Mouse (Mus musculus): ENCODE results near the gene Gtpbp2. TPM values are rescaled to one million over a fixed set of nuclear protein-coding genes. Genes with fewer than 3 reads are reported as not detected.

The Gtpbp2 gene
- polyA plus RNA-seq, 1 experiment from 2014 or later = 25.7 TPM

GRCm38 (mm10) chr17:46127814-46128493 lies 32.9 kb upstream of the Gtpbp2 start:
- Histone ChIP-seq H3K4me3 (replicated peaks) (no peak overlapping the region), H3K4me1 (replicated peaks) (peaks cover 11% of the 10 kb centered on the region; the same call in 1 of the 2 replicates), H3K4me2 (no peak overlapping the region), H3K9me3 (replicated peaks) (no peaks in the 10 kb centered on the region), H3K9ac (no peak overlapping the region), H3K27ac (no peak overlapping the region), H3K36me3 (peaks cover 65% of the 10 kb centered on the region), H3K27me3 (0 out of 2 replicates have a peak, but pooled peaks cover 2% of the 10 kb centered on the region)
- no peak for ATAC-seq (ENCODE audit: low read depth)
- DNase-seq = no peak
- WGBS (ENCODE audit: insufficient replicate concordance) = 75% methylated on average over 6 of the region's 6 CpGs

GRCm38 (mm10) chr17:46129741-46130498 lies 30.9 kb upstream of the Gtpbp2 start:
- 69% methylated on average over 13 of the region's 13 CpGs for WGBS (ENCODE audit: insufficient replicate concordance)
- ATAC-seq (ENCODE audit: low read depth) = no peak

GRCm38 (mm10) chr17:46132058-46132718 lies 28.6 kb upstream of the Gtpbp2 start:
- DNase-seq (peak; percentile 49), ATAC-seq (ENCODE audit: low read depth) (no peak)
- no peak overlapping the region for H3K4me2 ChIP-seq
- peaks cover 23% of the 10 kb centered on the region for H3K36me3 ChIP-seq
- H3K4me1 ChIP-seq (replicated peaks) = peaks cover 13% of the 10 kb centered on the region; the same call in 1 of the 2 replicates
- no peak overlapping the region for H3K9ac ChIP-seq
- H3K9me3 ChIP-seq (replicated peaks) = no peaks in the 10 kb centered on the region
- H3K27me3 ChIP-seq = peaks cover 8% of the 10 kb centered on the region; the same call in 1 of the 2 replicates
- no peak overlapping the region for H3K27ac ChIP-seq
- no peak overlapping the region for H3K4me3 ChIP-seq (replicated peaks)
- 15% methylated on average over 12 of the region's 12 CpGs for WGBS (ENCODE audit: insufficient replicate concordance)

More at GRCm38 (mm10) chr17:46129741-46130498, 30.9 kb upstream of the Gtpbp2 start:
- H3K9ac ChIP-seq = no peak overlapping the region
- no peak overlapping the region for H3K4me3 ChIP-seq (replicated peaks)
- H3K27ac ChIP-seq = no peak overlapping the region
- DNase-seq = no peak
- H3K9me3 ChIP-seq (replicated peaks) = no peaks in the 10 kb centered on the region
- H3K4me1 ChIP-seq (replicated peaks) = peaks cover 13% of the 10 kb centered on the region; the same call in 1 of the 2 replicates
- H3K27me3 ChIP-seq = 0 out of 2 replicates have a peak, but pooled peaks cover 2% of the 10 kb centered on the region
- no peak overlapping the region for H3K4me2 ChIP-seq
- peaks cover 46% of the 10 kb centered on the region for H3K36me3 ChIP-seq

- Histone ChIP-seq H3K36me3 (peaks cover 18% of the 10 kb centered on the region), H3K9ac (no peak overlapping the region), H3K4me2 (no peak overlapping the region), H3K4me3 (replicated peaks) (no peak overlapping the region), H3K27ac (no peak overlapping the region), H3K9me3 (replicated peaks) (no peaks in the 10 kb centered on the region), H3K27me3 (peaks cover 8% of the 10 kb centered on the region; the same call in 1 of the 2 replicates), H3K4me1 (replicated peaks) (peaks cover 13% of the 10 kb centered on the region)
- 29% methylated on average over 8 of the region's 8 CpGs for WGBS (ENCODE audit: insufficient replicate concordance)
- DNase-seq = no peak
- peak; percentile 40; the same call in 1 of the 2 replicates for ATAC-seq (ENCODE audit: low read depth)
Measured at GRCm38 (mm10) chr17:46132862-46133261, 28.0 kb upstream of the Gtpbp2 start.

- peak overlapping the region; percentile 15; the same call in 1 of the 2 replicates for H3K9ac ChIP-seq
- peak overlapping the region; percentile 63 for H3K27ac ChIP-seq
- H3K36me3 ChIP-seq = no peaks in the 10 kb centered on the region
- H3K4me1 ChIP-seq (replicated peaks) = peaks cover 19% of the 10 kb centered on the region
- no peak overlapping the region for H3K4me3 ChIP-seq (replicated peaks)
- H3K4me2 ChIP-seq = peak overlapping the region; percentile 17; the same call in 1 of the 2 replicates
- H3K27me3 ChIP-seq = peaks cover 5% of the 10 kb centered on the region; the same call in 1 of the 2 replicates
- H3K9me3 ChIP-seq (replicated peaks) = no peaks in the 10 kb centered on the region
- DNase-seq = peak; percentile 49
- WGBS (ENCODE audit: insufficient replicate concordance) = 33% methylated on average over 8 of the region's 8 CpGs
- peak; percentile 54; the same call in 1 of the 2 replicates for ATAC-seq (ENCODE audit: low read depth)
Measured at GRCm38 (mm10) chr17:46138563-46139236, 22.1 kb upstream of the Gtpbp2 start.

GRCm38 (mm10) chr17:46139872-46140271 lies 21.0 kb upstream of the Gtpbp2 start:
- Histone ChIP-seq H3K9me3 (replicated peaks) (no peaks in the 10 kb centered on the region), H3K4me1 (replicated peaks) (peaks cover 31% of the 10 kb centered on the region), H3K27me3 (peaks cover 5% of the 10 kb centered on the region; the same call in 1 of the 2 replicates), H3K36me3 (0 out of 2 replicates have a peak, but pooled peaks cover 2% of the 10 kb centered on the region), H3K4me2 (no peak overlapping the region), H3K9ac (no peak overlapping the region), H3K4me3 (replicated peaks) (no peak overlapping the region), H3K27ac (no peak overlapping the region)
- WGBS (ENCODE audit: insufficient replicate concordance) = 69% methylated on average over 3 of the region's 3 CpGs
- no peak for DNase-seq
- ATAC-seq (ENCODE audit: low read depth) = no peak

GRCm38 (mm10) chr17:46143578-46144423 lies 17.0 kb upstream of the Gtpbp2 start, which contains the start of gene Rsph9:
TSS of gene Rsph9 (minus strand) at chr17:46144216.
- peaks cover 50% of the 10 kb centered on the region for H3K4me1 ChIP-seq (replicated peaks)
- DNase-seq (peak; percentile 87), ATAC-seq (ENCODE audit: low read depth) (peak; percentile 94)
- no peaks in the 10 kb centered on the region for H3K27me3 ChIP-seq
- peak within 1 kb of the TSS; percentile 61 for H3K9ac ChIP-seq
- H3K36me3 ChIP-seq = peaks cover 40% of the 10 kb centered on the region
- no peaks in the 10 kb centered on the region for H3K9me3 ChIP-seq (replicated peaks)
- peak within 1 kb of the TSS; percentile 76 for H3K27ac ChIP-seq
- peak within 1 kb of the TSS; percentile 76 for H3K4me2 ChIP-seq
- peak within 1 kb of the TSS; percentile 55 for H3K4me3 ChIP-seq (replicated peaks)
- 7% methylated on average over 37 of the region's 37 CpGs for WGBS (ENCODE audit: insufficient replicate concordance)

GRCm38 (mm10) chr17:46152847-46153782 lies 7.7 kb upstream of the Gtpbp2 start, which contains the start of gene Mad2l1bp:
TSS of gene Mad2l1bp (minus strand) at chr17:46153553.
- no peaks in the 10 kb centered on the region for H3K9me3 ChIP-seq (replicated peaks)
- H3K4me1 ChIP-seq (replicated peaks) = peaks cover 70% of the 10 kb centered on the region
- no peaks in the 10 kb centered on the region for H3K27me3 ChIP-seq
- 4% methylated on average over 33 of the region's 33 CpGs for WGBS (ENCODE audit: insufficient replicate concordance)
- peak within 1 kb of the TSS; percentile 86 for H3K4me3 ChIP-seq (replicated peaks)
- ATAC-seq (ENCODE audit: low read depth) (peak; percentile 81), DNase-seq (peak; percentile 88)
- peak within 1 kb of the TSS; percentile 88 for H3K4me2 ChIP-seq
- peak within 1 kb of the TSS; percentile 91 for H3K9ac ChIP-seq
- H3K27ac ChIP-seq = peak within 1 kb of the TSS; percentile 88
- H3K36me3 ChIP-seq = peaks cover 36% of the 10 kb centered on the region

GRCm38 (mm10) chr17:46154336-46154735 lies 6.5 kb upstream of the Gtpbp2 start:
- H3K36me3 ChIP-seq = peaks cover 23% of the 10 kb centered on the region
- ATAC-seq (ENCODE audit: low read depth) = no peak
- H3K27me3 ChIP-seq = no peaks in the 10 kb centered on the region
- H3K27ac ChIP-seq = peak overlapping the region; percentile 70
- H3K9me3 ChIP-seq (replicated peaks) = no peaks in the 10 kb centered on the region
- no peak overlapping the region for H3K4me3 ChIP-seq (replicated peaks)
- DNase-seq = no peak
- H3K4me1 ChIP-seq (replicated peaks) = peaks cover 71% of the 10 kb centered on the region
- 0 out of 2 replicates have a peak overlapping the region, but pooled peaks have one; percentile 88 for H3K4me2 ChIP-seq
- no peak overlapping the region for H3K9ac ChIP-seq
- 77% methylated on average over 3 of the region's 3 CpGs for WGBS (ENCODE audit: insufficient replicate concordance)

All from liver, embryonic 13.5 days (tissue).